Mouse (Mus musculus) heart, postnatal 25 days (tissue): ENCODE data around the gene Ect2l. TPM values are rescaled to one million over a fixed set of nuclear protein-coding genes. Genes with fewer than 3 reads are reported as not detected.
A peak's percentile ranks its signal among the peaks of the same experiment; 100 is the strongest.

Experiments
- DNase-seq: peaks from one replicate; pipeline ENCODE4 v3.0.0; 2022; ENCODE audit warnings: low spot score
- intact Hi-C: fragments of 180-260 bp; cut with DNase I; formaldehyde crosslinking; loops from one replicate; pipeline ENCODE4 v1.15.1; 2025
- total RNA-seq, 2 experiments: library from RNA; stranded (reverse); gene quantifications; 2 replicates each; pipeline ENCODE4 v1.2.3; 2021

Gene Ect2l
- not detected for total RNA-seq

DNA sequence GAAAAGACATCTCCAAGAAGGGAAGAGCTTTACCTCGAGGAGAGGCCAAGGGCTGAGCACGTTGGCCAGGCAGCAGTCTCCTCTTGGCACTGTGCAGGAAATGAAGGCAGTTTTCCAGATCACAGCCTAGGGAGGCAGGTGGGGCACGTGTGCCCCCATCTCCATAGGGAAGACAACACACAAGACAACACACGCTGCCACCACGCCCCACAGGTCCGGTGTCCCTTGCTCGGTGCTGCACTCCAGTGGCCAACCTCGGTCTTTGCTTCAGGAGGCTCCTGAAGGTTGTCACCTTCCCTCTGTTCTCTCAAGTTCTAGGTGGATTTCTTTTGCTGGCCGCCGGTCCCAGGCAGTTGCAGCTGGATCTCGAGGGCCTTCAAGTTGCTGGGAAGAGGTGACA, at the start of gene Ect2l:
Gene Ect2l (minus strand): TSS at position 165 of the 400 bp plus-strand sequence.
- peak; percentile 8 for DNase-seq
- intact Hi-C loops = no loop called here

DNA sequence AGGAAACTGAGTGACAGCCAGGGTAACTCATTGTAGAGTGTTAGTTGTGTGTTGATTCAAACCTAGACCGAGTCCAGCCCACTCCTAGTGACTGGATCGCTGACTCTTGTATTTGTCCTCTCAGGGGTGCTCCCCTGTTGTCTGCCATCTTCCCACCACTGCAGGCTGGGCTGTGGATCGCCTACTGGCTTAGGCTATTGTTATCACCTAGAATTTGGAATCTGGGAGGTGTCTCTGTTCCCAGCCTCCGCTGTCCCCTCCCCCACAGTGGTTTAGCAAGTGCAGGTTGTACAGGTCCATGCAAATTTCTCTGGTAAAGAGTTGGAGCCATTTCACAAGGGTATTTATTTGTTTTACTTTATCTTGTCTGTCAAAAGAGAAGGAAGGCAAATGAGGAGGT, 40.7 kb upstream of the Ect2l start:
- DNase-seq = no peak
- intact Hi-C loops = loop anchor here (5.0 kb wide), 1 partner anchor 46 kb away; no protein-coding TSS in a partner anchor

DNA sequence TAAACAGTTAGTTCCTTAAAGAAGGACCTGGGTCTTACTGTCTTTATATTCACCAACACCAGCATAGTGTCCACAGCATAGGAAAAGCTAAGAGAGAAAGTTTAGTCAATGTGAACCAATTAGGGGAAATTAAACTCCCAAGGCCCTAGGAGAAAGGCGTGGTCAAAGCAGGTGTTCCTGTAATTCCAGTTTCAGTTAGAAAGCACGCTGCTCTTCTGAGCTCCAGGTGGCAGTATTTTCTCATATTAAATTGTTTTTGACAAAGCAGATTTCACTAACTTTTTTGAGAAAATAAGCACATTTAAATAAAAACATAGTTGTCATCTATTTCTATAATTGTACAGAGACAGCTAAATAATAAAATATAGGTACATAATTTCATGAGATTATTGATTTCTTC, 32.9 kb upstream of the Ect2l start:
- intact Hi-C loops = loop anchor here (2.0 kb wide), 2 partner anchors 145 to 359 kb away; no protein-coding TSS in a partner anchor
- DNase-seq = no peak

DNA sequence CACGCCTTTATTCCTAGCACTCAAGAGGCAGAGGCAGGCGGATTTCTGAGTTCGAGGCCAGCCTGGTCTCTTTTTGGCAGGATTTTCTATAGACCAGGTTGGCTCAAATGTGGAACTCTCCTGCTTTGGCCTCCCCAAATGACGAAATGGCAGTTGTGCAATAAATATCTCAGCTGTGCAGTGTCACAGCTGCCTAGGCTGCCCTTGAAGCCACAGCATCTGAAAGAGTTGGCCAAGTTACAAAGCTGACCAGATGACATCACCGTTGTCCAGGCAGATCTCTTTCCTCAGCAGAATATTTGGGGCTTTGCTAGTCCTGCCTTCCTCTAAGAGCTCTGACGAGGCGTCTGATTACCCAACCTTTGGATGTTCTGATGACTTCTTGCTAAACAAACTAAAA, 26.5 kb upstream of the Ect2l start:
- intact Hi-C loops = loop anchor here (5.0 kb wide), 2 partner anchors 80 to 290 kb away; partner anchors contain the start of gene Nhsl1
- DNase-seq = peak; percentile 26

DNA sequence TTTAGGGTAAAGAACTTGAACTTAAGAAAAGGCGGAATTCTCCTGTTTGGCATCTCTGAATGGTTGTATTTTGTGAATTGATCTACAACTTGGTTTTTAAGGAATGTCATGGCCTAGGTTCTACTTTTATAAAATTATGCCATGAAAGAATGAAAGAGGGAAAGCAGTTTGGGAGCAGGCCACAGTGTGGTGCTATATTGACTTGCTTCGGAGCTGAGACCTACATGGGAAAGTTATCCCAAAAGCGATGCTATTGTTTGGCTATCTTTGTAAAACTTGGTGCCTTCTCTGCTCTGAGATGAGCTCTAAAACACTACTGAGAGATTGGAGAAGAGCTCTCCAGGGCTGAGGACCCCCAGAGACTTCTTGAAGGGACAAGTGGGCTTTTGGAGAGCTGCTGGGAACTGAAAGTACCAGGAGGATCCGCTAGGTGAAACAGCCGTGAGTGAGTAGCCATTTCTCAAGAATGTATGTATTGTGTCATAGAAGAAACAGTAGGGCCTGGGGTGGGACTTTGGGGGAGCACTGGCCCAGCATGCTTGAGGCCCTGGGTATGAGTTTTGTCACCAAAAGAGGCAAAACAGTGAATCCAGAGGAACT, 25.7 kb upstream of the Ect2l start:
- DNase-seq = no peak
- intact Hi-C loops = loop anchor here (5.0 kb wide), 2 partner anchors 81 to 291 kb away; partner anchors contain the start of gene Nhsl1

DNA sequence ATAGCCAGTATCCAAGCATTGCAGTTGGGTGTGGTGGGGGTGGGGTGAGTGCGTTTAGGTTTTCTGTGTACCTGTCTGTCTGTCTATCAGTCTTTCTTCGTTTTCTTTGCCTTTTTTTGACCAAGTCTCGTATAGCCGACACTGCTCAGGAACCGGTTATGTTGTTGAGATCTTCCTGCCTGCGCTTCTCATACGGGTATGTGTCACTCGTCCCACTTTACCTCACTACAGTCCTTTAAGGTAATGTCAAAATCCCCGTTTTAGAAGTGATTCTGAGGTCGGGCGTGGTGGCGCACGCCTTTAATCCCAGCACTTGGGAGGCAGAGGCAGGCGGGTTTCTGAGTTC, 24.7 kb upstream of the Ect2l start:
- intact Hi-C loops = loop anchor here (5.0 kb wide), 2 partner anchors 82 to 292 kb away; partner anchors contain the start of gene Nhsl1
- no peak for DNase-seq

DNA sequence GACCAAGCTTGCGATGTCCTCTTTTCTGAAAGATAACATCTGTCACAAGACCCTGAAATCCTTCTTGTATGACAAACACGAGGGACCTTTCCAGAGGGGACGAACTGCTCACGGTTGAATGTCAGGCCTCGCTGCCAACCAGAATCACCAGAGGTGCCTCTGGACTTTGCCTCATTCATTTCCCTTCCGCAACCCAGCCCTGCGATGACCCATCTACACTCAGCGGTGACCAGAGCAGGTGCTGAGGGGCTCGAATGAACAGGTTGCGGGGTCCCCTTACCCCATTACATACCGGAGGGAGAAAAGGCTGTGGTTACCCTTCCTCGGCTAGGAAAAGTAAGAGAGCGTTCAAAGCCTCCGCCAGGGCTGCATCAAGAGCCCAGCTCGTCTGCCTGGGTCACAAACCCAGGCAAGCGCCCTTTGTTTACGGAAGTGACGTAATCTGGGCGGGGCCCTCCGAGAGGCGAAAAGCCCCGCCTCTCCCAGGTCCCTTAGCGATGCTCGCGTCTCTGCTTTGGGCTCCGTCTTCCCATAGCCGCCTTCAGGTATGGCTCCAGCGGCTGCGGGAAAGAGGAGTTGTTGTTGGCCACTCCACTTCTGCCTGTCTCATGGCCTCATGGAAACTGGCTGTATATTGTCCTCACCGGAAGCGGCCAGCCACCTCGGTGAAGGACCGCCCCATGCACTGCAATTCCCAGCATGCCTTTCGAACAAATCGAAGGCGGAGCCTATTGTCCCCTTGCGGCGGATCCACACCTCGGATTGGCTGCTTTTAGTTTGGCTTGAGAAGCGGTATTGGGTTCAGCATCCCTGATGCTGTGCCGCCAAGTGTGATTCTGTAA, 24.1 kb upstream of the Ect2l start, which contains the start of gene Ccdc28a:
Gene Ccdc28a (minus strand): TSS at position 439 of the 842 bp plus-strand sequence.
- intact Hi-C loops = loop anchor here (5.0 kb wide), 2 partner anchors 83 to 293 kb away; partner anchors contain the start of gene Nhsl1

DNA sequence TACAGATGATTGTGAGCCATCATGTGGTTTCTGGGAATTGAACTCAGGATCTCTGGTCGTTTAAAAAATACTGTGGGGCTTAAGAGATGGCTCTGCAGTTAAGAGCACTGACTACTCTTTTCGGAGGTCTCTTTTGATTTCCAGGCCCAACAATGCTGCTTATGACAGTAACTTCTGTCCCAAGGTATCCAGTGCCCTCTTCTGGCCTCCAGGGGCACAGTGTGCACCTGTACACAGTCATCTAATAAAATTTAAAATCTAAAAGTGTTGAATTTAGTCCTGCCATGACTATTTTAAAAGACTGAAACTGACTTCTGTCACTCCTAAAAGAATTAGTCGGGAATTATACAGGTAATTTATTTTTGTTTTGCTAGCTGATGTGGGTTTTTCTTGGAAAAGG, 23.2 kb upstream of the Ect2l start:
- intact Hi-C loops = no loop called here

More for the DNA sequence above, 24.1 kb upstream of the Ect2l start, which contains the start of gene Ccdc28a:
- peak; percentile 89 for DNase-seq

DNA sequence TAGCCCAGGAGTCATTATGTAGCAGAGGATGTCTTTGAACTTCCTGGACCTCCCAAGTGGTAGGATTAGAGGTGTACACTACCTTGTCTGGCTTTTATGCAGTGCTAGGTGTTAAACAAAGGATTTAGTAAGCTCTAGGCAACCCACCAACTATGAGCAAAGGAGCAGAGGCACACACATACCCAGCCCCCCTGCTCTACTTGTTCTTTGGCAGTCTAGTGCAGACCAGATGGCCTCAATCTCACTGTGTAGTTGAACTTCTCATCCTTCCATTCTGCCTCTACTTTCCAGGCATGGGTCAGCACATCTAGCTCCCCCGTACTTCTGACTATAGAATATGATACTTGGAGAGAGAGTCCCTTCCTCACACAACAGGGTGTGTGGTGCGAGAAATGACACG, 13.7 kb upstream of the Ect2l start:
- DNase-seq = no peak
- intact Hi-C loops = no loop called here

More for the DNA sequence above, 23.2 kb upstream of the Ect2l start:
- no peak for DNase-seq

DNA sequence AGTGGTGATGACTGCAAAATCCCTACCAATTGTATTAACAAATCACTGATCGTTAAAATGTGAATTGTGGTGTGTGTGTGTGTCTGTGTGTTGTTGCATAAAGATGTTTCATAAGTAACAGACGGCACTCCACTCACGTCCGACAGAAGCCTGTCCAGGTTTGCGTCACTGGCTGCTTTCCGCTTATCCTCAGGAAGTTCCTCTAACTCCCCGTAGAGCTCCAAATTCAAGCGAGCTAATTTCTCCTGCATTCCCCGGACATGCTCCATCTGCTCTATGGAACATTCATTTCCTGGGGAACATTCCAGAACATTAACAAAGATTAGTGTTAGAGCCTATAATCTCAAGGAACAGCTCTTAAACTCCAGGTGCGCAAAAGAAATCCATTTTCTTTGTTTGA, 8.7 kb upstream of the Ect2l start:
- DNase-seq = no peak
- intact Hi-C loops = no loop called here

DNA sequence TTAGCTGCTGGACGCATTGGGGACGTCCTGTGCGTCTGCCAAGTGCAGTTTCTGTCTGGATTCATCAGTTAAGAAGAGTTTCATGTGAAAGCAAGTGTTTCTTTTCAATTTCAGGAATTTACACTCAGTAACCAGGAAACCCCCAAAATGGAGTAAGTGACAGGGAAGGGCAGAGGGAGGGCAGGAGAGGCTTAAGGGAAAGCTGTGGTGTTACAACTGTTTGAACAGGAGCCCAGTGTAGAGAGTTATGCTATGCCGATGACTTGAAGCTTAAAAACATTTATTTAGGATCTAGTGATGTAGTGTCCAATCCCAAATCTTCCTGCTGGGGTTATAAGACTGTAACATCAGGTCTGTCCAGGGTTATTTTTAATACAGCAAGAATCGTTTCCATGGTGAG, 3.4 kb upstream of the Ect2l start:
- intact Hi-C loops = no loop called here
- DNase-seq = no peak

DNA sequence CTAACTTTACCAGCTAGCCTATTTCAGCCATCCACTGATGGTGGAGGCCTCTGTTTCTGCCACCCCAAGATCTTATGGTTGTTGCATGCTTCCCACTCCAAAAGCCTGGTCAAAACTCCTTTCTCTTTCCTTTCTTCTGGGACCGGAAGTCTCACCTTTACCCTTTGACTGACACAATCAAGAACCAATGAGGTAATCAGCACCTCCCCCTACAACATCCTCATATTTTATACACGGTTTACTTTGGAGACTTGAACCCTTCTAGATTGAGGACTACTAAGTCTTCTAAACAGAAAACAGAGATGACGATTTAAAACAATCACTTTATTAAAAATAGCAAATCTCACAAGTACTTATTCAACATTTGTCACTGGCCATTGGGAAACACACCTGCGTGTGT, 2.7 kb upstream of the Ect2l start:
- intact Hi-C loops = no loop called here
- no peak for DNase-seq

DNA sequence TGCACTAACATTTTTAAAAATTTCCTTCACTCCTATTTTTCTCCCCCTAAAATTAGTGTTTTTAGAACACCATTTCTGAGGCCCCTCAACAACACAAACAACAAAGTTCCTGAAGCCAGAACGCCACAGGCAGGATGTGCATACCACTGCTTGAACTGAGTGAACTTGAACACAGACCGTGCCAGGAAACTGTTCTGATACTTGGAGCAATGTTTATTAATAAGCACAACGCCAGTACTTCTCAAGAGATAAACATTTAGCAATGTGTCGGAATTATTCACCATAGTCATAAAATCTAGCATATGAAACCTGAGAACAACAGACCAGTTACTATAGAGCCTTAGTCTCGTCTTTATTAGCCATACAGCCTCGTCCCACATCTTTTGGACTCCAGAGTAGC, 571 bp downstream of the Ect2l start:
- intact Hi-C loops = no loop called here

DNA sequence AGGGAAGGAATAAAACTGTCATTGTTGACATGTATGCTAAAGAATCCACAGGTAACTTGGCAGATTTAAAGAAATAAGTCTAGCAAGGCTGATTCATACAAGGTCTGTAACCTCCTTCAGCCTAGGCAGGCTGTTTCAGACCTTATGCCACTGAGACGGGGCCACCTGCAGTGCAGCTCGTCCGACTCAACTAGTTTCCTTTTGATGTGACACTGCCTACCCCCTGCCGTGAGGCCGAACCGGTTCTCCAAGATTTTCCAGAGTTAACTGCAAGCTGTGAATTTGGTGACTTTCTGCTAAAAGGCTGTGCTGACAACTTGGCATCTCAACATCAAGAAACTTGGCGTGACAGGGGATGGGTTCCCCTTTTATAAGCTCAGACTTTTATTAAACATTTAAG, 6.6 kb downstream of the Ect2l start:
- intact Hi-C loops = no loop called here
- no peak for DNase-seq

More for the DNA sequence above, 571 bp downstream of the Ect2l start:
- DNase-seq = no peak

DNA sequence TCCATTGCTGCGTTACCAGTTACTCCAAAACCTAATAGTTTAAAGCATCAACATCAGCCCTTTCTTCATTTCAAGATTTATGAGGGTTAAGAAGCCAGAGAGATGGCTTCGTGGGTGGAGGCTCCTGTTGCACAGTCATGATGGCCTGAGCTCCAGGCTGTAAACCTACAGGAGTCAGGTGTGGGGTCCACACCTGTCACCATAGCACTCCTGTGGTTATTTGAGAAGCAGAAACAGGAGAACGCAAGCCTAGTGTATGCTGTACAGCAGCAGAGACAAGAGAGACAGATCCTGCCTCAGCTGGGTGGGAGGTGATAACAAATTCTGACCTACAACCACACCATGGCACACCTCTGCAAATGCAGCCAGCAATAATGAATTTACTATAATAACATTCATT, 8.3 kb downstream of the Ect2l start:
- DNase-seq = no peak
- intact Hi-C loops = no loop called here

DNA sequence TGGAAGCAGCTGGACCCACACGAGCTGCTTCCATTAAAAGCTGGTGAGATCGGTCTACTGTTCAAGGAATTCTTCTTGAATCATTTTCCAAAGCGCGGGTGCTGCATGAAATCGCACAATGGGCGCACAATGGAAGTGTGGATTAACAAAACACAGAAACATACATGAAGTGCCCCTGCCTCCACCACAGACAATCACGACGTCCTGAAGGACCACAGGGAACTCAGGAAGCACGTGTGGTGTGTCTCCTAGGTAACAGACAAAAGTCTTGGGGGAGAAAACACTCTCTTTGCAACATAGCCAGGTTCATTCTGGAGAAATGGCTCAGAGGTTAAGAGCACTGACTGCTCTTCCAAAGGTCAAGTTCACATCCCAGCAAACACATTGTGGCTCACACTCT, 10.0 kb downstream of the Ect2l start:
- no peak for DNase-seq
- intact Hi-C loops = no loop called here

DNA sequence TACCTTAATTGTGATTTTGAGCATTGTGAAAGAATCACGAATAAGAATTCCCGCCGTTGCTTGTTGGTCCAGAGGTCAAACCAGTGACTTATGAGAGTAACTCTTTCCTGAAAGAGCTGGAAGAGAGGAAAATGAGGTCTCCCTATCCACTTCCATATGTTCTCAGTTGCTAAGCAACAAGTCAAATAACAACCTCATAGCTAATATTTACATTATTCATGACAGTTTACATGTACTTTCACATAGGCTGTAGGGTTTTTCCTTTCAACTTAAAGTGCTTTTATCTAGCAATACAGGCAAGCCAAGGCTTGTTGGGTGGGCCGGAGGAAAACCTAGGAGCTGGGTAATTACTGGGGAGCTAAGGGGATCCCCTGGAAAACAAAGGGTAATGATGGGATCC, 10.8 kb downstream of the Ect2l start:
- intact Hi-C loops = loop anchor here (5.0 kb wide), 1 partner anchor 83 kb away; no protein-coding TSS in a partner anchor
- DNase-seq = no peak

DNA sequence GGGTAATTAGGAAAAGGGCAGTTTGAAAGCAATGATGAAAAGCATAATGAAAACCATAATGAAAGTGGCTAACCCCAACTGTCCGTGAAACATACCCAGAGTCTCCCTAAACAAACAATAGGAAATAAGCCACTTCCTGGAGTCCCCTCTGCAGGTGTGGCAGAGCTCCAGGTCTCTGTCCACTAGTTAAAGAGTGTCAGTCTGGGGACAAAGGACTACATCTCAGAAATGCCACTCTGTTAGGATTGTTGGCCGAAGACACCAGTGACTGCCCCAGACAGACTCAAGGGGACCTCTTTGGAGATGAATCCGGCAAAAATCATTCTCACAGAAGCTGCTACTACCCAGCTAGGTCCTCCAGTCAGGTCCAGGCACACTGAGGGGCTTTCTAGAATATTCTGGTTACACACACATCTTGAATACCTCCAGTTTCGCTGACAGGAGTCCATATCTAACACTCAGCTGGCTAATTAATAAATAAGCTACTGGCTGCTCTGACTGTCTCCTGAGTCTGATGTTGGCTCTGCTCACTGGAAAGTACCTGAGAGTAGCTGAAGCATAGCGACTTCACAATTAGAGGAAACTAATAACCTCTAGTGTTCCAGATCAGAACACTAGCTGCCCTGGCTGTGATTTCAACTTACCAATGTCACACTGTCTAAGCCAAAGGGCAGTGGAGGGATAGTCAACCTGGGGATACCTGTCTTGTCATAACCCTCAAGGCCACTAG, 12.2 kb downstream of the Ect2l start:
- no peak for DNase-seq
- intact Hi-C loops = loop anchor here (5.0 kb wide), 1 partner anchor 81 kb away; no protein-coding TSS in a partner anchor

DNA sequence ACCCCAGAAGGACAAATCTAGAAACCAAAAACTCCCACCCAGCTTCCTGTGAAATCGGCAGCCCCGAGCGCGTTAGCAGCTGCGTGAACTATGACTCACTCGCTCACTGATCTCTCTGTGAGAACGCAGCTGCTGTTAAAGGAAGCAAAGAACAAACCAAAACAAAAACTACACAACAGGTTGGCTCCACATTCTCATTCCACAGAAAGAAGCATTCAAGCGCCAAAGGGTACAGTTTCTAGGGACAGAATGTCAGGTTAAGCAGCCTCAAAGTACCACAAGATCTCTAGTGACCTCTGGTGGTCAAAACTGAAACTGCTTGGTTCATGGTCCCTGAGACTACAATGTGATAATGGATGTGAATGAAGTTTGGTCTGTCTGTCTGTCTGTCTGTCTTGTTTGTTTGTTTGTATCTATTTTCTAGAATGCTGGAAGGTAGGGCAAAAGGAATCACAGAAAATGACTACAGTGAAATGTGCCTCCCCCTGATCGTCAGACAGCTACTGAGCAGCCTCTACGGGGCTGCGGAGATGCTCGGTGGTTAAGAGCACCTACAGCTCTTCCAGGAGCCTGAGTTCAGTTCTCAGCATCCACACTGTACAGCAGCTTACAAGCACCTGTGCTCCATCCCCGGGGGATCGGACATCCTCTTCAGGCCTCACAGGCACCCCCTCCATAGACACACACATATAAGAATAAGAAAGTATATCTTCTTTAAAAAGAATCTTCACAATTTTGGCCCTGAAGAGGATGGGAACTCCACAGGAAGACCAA, 13.3 kb downstream of the Ect2l start:
- intact Hi-C loops = loop anchor here (1.0 to 5.0 kb wide), 4 partner anchors 80 to 464 kb away; partner anchors contain the start of gene Reps1
- DNase-seq = no peak
